Mouse (Mus musculus) kidney, embryonic 14.5 days (tissue): ENCODE measurements at regions not wholly inside any gene's neighbourhood (a gene's known extent, or its start where the extent isn't known, plus 50 kb on each side); places are given as distances from the start of the nearest gene placed in this dataset.

Source experiments
- ATAC-seq: fragments of 200-750 bp; cut with Nextera tagmentation; 2 replicates; pipeline ENCODE4 v1.8.0; 2017; ENCODE audit warnings: moderate number of reproducible peaks, mild to moderate bottlenecking, moderate TSS enrichment, moderate library complexity; ENCODE audit not compliant: low FRiP score, low TSS enrichment
- H3K27ac ChIP-seq: fragments of 300-500 bp; sonication (generic); 2 replicates; pipeline ENCODE4 v1.5.1; 2014; ENCODE audit warnings: low read depth, mild to moderate bottlenecking, low read length, moderate library complexity, mixed read lengths
- H3K27me3 ChIP-seq: fragments of 300-500 bp; sonication (generic); 2 replicates; pipeline ENCODE4 v1.6.1; 2014; ENCODE audit warnings: mild to moderate bottlenecking, low read length; ENCODE audit not compliant: control insufficient read depth, insufficient read depth
- H3K36me3 ChIP-seq: fragments of 300-500 bp; sonication (generic); 2 replicates; pipeline ENCODE4 v1.6.1; 2014; ENCODE audit warnings: low read length, mixed read lengths; ENCODE audit not compliant: control insufficient read depth, insufficient read depth
- H3K4me1 ChIP-seq: fragments of 300-500 bp; sonication (generic); 2 replicates; pipeline ENCODE4 v1.6.1; 2014; ENCODE audit warnings: low read length, mixed read lengths; ENCODE audit not compliant: control insufficient read depth, insufficient read depth
- H3K4me2 ChIP-seq: fragments of 300-500 bp; sonication (generic); replicated peaks from 2 replicates; pipeline ENCODE4 v1.6.1; 2014; ENCODE audit warnings: low read depth, mild to moderate bottlenecking, low read length
- H3K4me3 ChIP-seq: fragments of 300-500 bp; sonication (generic); 2 replicates; pipeline ENCODE4 v1.5.1; 2014; ENCODE audit warnings: mild to moderate bottlenecking, low read length
- H3K9ac ChIP-seq: fragments of 300-500 bp; sonication (generic); 2 replicates; pipeline ENCODE4 v1.6.1; 2014; ENCODE audit warnings: low read depth, mild to moderate bottlenecking, low read length, moderate library complexity
- H3K9me3 ChIP-seq: fragments of 300-500 bp; sonication (generic); 2 replicates; pipeline ENCODE4 v1.6.1; 2016; ENCODE audit warnings: low read length; ENCODE audit not compliant: control insufficient read depth
- WGBS: fragments of 180-500 bp; shearing (Covaris S2); extraction: QIAGEN DNeasy Blood & Tissue Kit; methylation state at CpG from one replicate; pipeline ENCODE4 v1.1.7; 2014; 5-methylcytosine and 5-hydroxymethylcytosine counted together

DNA sequence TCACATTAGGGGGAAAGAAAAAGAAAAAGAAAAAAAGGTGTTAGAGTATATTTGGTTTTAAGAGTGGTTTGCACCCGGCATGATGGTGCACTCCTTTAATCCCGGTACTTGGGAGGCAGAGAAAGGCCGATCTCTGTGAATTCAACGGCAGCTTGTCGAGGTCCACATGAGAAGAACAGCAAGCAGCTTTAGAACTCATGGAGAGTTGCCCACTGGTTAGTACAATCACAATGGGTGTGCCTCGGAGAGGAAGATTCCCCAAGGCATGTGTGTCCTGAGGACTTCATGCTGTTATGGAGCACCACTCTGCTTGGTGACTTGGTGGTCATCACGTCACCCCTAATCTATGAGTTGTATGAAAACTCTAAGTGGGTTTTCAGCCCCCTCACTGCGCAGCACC is 124.7 kb upstream of the Usp24 start:
- 89% methylated on average over 8 of the region's 8 CpGs for WGBS
- H3K4me3 ChIP-seq, result no peak overlapping the region
- no peaks in the 10 kb centered on the region for H3K36me3 ChIP-seq
- no peak overlapping the region for H3K27ac ChIP-seq
- no peaks in the 10 kb centered on the region for H3K4me1 ChIP-seq
- H3K27me3 ChIP-seq, result no peaks in the 10 kb centered on the region
- H3K9ac ChIP-seq, result no peak overlapping the region
- no peaks in the 10 kb centered on the region for H3K9me3 ChIP-seq
- H3K4me2 ChIP-seq, result no peak overlapping the region
- no peak for ATAC-seq

GRCm38 (mm10) chr4:106191843-106192242 is 124.2 kb upstream of the Usp24 start:
- Histone ChIP-seq H3K4me3 (no peak overlapping the region), H3K27ac (no peak overlapping the region), H3K4me1 (no peaks in the 10 kb centered on the region), H3K4me2 (no peak overlapping the region), H3K36me3 (no peaks in the 10 kb centered on the region), H3K27me3 (no peaks in the 10 kb centered on the region), H3K9me3 (no peaks in the 10 kb centered on the region), H3K9ac (no peak overlapping the region)
- ATAC-seq, result no peak
- 90% methylated on average over 3 of the region's 3 CpGs for WGBS

GRCm38 (mm10) chr4:106193204-106193945 is 122.6 kb upstream of the Usp24 start:
- no peak overlapping the region for H3K9ac ChIP-seq
- H3K27ac ChIP-seq, result no peak overlapping the region

GRCm38 (mm10) chr4:106195497-106196166 is 120.4 kb upstream of the Usp24 start:
- ATAC-seq, result no peak
- H3K36me3 ChIP-seq, result no peaks in the 10 kb centered on the region
- H3K4me1 ChIP-seq, result peaks cover 10% of the 10 kb centered on the region; the same call in 1 of the 2 replicates
- no peak overlapping the region for H3K4me3 ChIP-seq
- no peaks in the 10 kb centered on the region for H3K27me3 ChIP-seq
- H3K9ac ChIP-seq, result no peak overlapping the region
- no peak overlapping the region for H3K4me2 ChIP-seq
- no peaks in the 10 kb centered on the region for H3K9me3 ChIP-seq
- no peak overlapping the region for H3K27ac ChIP-seq
- 49% methylated on average over 3 of the region's 3 CpGs for WGBS

More at GRCm38 (mm10) chr4:106193204-106193945, 122.6 kb upstream of the Usp24 start:
- Histone ChIP-seq H3K27me3 (no peaks in the 10 kb centered on the region), H3K36me3 (no peaks in the 10 kb centered on the region), H3K4me3 (no peak overlapping the region), H3K4me1 (no peaks in the 10 kb centered on the region), H3K4me2 (no peak overlapping the region), H3K9me3 (no peaks in the 10 kb centered on the region)
- ATAC-seq, result no peak
- 84% methylated on average over 3 of the region's 3 CpGs for WGBS

- Histone ChIP-seq H3K9ac (no peak overlapping the region), H3K27me3 (no peaks in the 10 kb centered on the region), H3K4me2 (0 out of 2 replicates have a peak overlapping the region, but pooled peaks have one; percentile 4), H3K9me3 (no peaks in the 10 kb centered on the region), H3K36me3 (no peaks in the 10 kb centered on the region), H3K4me3 (no peak overlapping the region), H3K27ac (peak overlapping the region; percentile 32; the same call in 1 of the 2 replicates), H3K4me1 (peaks cover 10% of the 10 kb centered on the region; the same call in 1 of the 2 replicates)
- 13% methylated on average over 11 of the region's 11 CpGs for WGBS
- peak; percentile 44 for ATAC-seq
These were observed 116.2 kb upstream of the Usp24 start for GRCm38 (mm10) chr4:106199833-106200232.

DNA sequence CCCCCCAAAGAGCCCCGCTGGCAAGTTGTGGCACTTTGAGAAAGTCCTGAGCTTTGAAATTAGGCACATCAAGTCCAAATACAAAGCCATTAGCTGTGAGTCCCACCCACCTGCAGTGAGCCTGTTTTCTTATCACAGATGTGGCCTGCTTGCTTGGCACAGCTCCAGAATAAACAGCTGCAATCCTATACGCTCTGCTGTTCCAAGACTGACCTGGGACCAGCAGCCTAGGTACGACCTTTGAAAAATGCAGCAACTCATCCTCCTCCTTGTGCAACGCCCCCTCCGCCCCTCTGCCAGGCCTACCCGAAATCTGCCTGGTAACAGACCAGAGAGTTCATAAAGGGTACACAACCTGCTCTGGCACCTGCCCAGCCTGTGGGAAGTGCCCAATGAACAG is 115.8 kb upstream of the Usp24 start:
- Histone ChIP-seq H3K4me3 (no peak overlapping the region), H3K36me3 (no peaks in the 10 kb centered on the region), H3K9ac (no peak overlapping the region), H3K4me1 (peaks cover 10% of the 10 kb centered on the region; the same call in 1 of the 2 replicates), H3K27me3 (no peaks in the 10 kb centered on the region), H3K4me2 (0 out of 2 replicates have a peak overlapping the region, but pooled peaks have one; percentile 4), H3K9me3 (no peaks in the 10 kb centered on the region), H3K27ac (peak overlapping the region; percentile 32; the same call in 1 of the 2 replicates)
- 24% methylated on average over 6 of the region's 6 CpGs for WGBS
- peak; percentile 71 for ATAC-seq

- H3K36me3 ChIP-seq, result no peaks in the 10 kb centered on the region
- H3K4me2 ChIP-seq, result no peak overlapping the region
- H3K4me1 ChIP-seq, result peaks cover 14% of the 10 kb centered on the region; the same call in 1 of the 2 replicates
- no peak overlapping the region for H3K9ac ChIP-seq
- no peak overlapping the region for H3K4me3 ChIP-seq
- no peaks in the 10 kb centered on the region for H3K27me3 ChIP-seq
- H3K9me3 ChIP-seq, result no peaks in the 10 kb centered on the region
- 0 out of 2 replicates have a peak overlapping the region, but pooled peaks have one; percentile 7 for H3K27ac ChIP-seq
- 42% methylated on average over 3 of the region's 3 CpGs for WGBS
- peak; percentile 18; the same call in 1 of the 2 replicates for ATAC-seq
These were observed 113.5 kb upstream of the Usp24 start for GRCm38 (mm10) chr4:106202554-106202953.

DNA sequence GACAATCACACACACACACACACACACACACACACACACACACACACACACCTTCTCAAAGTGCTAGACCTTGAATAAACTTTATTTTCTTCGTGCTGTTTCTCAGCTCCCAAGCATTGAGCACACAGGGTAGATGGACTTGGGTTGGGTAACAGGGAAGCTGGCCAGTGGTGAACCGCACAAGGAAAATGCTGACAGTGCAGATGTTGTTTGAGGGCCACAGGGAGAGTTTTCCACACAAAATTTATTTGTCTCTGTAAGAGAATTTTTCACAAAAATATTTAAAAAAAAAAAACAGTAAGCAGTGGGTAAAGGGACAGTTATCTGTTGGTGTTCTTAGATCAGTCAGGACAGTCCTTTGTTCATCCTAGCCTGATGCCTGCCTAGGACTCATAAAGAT is 110.8 kb upstream of the Usp24 start:
- no peak overlapping the region for H3K4me3 ChIP-seq
- no peak overlapping the region for H3K9ac ChIP-seq
- WGBS, result 86% methylated on average over 2 of the region's 2 CpGs
- H3K27me3 ChIP-seq, result no peaks in the 10 kb centered on the region
- H3K9me3 ChIP-seq, result no peaks in the 10 kb centered on the region
- H3K27ac ChIP-seq, result no peak overlapping the region
- no peaks in the 10 kb centered on the region for H3K36me3 ChIP-seq
- 0 out of 2 replicates have a peak, but pooled peaks cover 6% of the 10 kb centered on the region for H3K4me1 ChIP-seq
- no peak for ATAC-seq
- no peak overlapping the region for H3K4me2 ChIP-seq

- no peaks in the 10 kb centered on the region for H3K36me3 ChIP-seq
- no peak overlapping the region for H3K4me3 ChIP-seq
- ATAC-seq, result peak; percentile 14; the same call in 1 of the 2 replicates
- no peak overlapping the region for H3K9ac ChIP-seq
- 0 out of 2 replicates have a peak, but pooled peaks cover 4% of the 10 kb centered on the region for H3K4me1 ChIP-seq
- 52% methylated on average over 2 of the region's 2 CpGs for WGBS
- 0 out of 2 replicates have a peak overlapping the region, but pooled peaks have one; percentile 24 for H3K27ac ChIP-seq
- H3K9me3 ChIP-seq, result no peaks in the 10 kb centered on the region
- H3K27me3 ChIP-seq, result no peaks in the 10 kb centered on the region
- no peak overlapping the region for H3K4me2 ChIP-seq
These were observed 110.0 kb upstream of the Usp24 start for GRCm38 (mm10) chr4:106206023-106206422.
